Mouse (Mus musculus) adrenal gland, adult 18-20 months (tissue): ENCODE measurements at regions not wholly inside any gene's neighbourhood (a gene's known extent, or its start where the extent isn't known, plus 50 kb on each side); places are given as distances from the start of the nearest gene placed in this dataset.
"Not testable (repeated sequence)": the region's sequence is repeated elsewhere in the genome, so short reads cannot be mapped to it uniquely, and the experiment has no call there.

ENCODE experiments used
- DNase-seq, 2 experiments: peaks; one replicate each; pipeline ENCODE4 v3.0.0; 2021 to 2022; ENCODE audit warnings: low spot score in 2 of 2

DNA sequence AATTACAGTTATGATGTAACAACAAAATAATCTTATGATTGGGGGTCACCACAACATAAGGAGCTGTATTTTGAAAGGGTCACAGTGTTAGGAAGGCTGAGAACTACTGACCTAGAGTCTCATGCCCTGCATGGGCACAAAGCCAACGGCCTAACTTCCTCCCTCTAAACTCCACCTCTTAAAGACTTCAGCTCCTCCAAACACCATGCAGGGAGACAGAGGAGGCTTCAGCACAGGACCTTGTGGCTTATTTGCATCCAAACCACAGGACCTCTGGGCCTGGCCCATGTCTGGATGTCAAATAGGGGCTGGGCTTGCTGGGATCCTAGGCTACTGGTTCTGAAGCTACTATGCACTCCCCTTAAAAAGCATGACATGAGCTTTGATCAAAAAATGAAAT, 294.7 kb upstream of the Kdm8 start:
- no peak for DNase-seq

DNA sequence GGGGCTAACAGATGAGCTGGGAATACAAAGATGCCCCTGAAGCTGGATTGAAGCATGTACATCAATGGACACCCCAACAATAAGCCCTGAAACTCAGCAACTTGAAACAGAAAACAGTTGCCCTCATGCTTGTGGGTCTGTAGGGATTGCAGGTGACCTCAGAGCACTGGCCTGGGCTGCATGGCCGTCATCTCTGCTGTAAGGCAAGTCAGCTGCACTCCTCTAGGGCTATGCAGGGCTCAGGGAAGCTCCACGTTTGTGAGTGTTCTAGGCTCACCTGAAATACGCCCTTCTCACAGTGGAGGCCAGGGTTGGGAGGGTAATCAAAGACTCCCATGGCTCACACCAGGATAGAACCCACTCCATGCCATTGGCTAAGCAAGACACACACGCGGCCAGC, 292.2 kb upstream of the Kdm8 start:
- DNase-seq = no peak

DNA sequence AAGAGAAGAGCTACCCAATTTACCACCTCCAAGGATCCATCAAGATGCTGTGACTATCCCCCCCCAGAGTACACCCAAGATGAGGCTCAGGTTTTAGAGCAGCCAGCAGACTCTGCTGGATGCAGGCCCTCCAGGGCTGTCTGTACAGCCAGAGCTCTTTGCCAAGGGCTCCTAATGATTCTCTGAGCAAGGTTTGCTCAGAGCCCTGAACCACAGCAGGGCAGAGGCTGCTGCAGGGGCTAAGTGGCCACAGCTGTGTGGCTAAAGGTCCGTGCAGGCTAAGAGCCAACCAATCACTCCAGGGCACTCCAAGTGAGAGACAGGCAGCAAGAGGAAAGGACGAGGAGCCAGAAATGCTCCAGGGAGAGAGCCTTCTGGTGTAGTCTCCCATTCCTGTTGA, 289.2 kb upstream of the Kdm8 start:
- DNase-seq = no peak

DNA sequence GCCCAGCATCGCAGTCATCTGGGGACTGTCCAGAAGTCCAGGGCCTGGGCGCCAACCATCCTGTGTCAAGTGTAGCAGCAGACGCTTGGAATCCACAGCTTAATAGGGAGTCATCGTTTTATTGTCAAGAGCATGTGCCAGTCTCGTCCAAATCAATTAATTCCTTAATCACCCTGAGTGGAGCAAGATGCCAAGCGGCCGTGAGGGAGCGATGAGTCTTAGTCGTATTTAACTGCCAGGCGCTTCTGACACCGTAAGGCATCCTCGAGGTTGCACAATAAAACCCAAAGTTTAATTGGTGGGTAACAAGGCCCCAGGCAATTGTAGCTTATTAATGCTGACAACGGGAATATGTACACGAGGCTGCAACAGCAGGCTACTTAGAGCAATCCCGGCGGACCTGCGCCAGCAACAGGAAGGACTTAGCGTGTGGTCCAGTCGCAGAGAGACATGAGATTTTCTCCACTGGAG, 277.6 kb upstream of the Kdm8 start:
- no peak for DNase-seq

DNA sequence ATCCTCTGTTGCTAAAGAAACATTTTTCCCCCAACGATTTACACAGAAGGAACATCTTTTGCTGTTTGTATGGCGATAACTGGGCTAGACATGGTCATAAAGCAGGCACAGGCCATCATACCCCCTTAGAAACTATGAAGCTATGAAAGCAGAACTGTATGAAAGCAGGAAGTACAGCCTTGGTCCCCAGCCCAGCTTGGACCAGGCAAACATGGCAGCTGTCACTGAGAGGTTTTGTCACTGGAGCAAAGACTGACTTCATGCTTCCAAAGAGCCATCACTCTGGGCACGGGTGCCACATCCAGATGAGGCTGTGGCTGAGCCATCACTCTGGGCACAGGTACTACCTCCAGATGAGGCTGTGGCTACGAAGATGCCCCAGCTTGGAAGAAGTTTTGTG, 276.8 kb upstream of the Kdm8 start:
- no peak for DNase-seq

DNA sequence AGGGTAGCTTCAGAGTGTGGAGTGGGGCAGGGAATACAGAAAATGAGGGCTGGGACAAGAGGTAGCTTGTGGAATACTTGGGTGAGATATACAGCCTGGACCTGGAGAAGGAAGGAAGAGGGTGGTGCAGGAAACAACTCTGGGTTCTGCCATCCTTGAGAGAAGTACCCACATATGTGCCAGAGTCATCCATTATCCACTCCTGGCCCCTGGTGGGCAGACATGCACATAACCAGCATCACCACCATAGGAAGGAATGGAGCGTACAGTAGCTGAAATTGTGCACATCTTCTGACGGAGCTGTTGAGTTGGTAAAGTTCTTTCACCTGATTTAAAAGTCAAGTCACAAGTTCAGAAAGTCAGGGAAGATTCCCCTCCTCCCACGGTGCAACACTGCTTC, 262.9 kb upstream of the Kdm8 start:
- DNase-seq = no peak

DNA sequence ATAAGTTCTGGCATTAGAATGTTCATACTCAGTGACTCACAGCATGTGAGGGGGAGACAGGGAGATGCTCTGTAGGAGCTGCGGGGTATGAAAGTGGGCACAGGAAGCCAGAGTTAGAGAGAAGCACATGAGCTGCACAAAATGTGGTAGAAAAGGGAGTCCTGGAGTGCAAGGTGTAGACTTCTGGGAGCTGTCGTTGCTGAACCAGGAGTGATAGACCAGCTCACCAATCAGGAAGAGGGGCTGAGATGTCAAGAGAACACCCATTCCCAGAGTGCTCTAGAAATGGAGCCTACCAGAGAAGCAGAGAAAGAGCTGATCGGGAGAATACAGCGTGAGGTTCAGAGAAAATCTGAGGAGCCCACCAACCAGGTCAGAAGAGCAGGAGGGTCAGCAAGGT, 262.2 kb upstream of the Kdm8 start:
- no peak for DNase-seq

DNA sequence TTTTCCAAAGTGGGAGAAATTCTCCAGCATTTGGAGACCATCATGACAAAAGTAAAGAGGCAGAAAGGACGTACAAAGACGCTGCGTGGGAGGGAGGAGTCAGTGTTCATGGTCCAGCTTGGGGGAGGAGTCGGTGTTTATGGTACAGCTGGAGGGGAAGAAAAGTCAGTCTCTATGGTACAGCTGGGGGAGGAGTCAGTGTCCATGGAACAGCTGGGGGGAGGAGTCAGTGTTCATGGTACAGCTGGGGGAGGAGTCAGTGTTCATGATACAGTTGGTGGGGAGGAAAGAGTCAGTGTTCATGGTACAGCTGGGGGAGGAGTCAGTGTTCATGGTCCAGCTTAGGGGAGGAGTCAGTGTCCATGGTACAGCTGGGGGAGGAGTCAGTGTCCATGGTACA, 261.5 kb upstream of the Kdm8 start:
- DNase-seq = not testable (repeated sequence)

DNA sequence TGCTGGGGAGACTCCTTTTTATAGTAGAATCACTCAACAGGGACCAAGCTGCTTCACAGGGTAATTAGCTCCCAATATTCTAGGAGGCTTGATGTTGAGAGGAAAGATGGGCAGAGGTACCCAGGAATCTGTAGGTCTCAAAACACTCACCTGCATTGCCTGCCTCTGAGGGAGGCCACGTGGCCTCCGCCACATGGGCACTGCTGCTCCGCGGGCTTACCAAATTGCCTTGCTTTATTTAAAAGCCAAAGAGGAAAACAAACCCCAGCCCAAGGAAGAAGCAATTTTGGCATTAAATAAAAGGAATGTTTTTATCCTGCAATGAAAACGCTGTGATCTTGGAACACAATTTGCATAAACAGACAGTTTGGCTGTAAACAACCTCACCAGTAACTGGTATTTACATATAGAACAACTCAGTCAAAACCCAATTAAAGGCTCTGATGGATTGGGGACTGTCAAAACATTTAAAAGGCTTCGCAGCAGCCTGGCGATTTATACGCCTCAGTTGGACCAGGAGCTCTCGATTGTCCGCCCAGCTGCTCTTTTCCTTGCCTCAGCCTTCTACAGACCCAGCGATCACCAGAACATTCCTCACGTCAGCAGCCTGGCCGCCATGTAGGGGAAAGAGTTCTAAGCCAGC, 259.3 kb upstream of the Kdm8 start:
- no peak for DNase-seq

DNA sequence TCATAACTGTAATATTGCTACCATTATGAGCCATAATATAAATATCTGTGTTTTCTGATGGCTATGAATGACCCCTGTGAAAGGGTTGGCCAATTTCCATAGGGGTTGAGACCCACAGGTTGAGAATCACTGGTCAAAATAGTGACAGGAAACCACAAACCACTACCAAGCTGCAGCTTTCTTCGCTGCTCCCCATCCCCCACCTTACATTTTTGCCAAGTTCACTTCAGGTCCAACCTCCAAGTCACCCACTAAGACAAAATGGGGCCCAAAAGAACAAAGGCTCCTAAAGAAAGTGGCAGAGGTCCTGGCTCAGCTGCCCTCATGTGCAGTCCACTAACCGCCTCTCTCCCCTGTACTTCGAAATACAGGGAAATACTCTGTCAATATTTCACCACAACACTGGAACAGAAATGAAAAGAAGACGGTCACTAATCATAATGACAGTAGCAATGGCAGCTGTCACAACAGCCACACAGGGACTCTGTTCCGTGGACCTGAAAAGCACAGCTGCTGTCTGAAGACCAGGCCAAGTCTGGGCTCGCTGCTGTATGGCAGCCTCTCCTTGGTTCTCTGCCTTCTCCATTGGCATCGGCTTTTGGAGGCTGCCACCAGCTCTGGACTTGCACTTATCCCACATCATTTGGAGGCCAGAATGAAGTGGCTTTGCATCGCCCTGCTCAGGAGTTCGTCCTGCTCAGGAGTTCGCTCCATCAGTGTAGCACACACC, 257.3 kb upstream of the Kdm8 start:
- no peak for DNase-seq

DNA sequence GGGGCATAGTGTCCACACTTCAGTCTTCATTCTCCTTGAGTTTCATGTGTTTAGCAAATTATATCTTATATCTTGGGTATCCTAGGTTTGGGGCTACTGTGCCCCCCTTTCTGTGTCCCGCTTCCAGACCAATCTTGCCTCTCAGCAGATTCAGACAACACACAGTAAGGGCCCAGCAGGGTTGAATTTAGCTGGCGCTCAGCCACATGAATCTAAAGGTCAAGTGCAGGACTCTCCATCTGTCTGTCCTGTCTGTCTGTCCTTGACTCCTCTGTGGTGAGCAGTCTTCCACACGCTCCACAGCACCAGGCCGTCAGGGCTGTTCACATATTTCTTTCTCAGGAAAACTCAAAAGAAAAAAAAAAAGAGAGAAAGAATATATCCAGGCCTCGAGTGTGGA, 255.5 kb upstream of the Kdm8 start:
- peak; percentile 36 to 38 for DNase-seq

DNA sequence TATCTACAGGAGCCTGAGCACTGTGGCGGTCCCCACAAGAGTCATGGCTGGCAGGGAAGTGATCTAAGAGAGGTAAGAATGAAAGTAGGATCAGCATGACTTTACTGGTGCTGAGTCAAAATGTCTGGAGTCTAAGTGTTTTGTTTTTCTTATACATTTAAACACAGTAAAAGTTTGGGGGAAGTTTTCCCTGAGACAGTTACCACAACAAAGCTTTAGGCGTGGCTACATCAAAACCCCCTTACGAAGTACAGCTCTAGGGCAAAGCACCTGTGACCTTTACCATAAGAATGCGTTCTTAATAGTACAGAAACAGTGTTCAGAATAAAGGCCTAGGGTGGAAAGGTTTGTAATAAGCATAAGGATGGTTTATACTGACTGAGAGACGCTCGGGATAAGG, 254.4 kb upstream of the Kdm8 start:
- no peak for DNase-seq

DNA sequence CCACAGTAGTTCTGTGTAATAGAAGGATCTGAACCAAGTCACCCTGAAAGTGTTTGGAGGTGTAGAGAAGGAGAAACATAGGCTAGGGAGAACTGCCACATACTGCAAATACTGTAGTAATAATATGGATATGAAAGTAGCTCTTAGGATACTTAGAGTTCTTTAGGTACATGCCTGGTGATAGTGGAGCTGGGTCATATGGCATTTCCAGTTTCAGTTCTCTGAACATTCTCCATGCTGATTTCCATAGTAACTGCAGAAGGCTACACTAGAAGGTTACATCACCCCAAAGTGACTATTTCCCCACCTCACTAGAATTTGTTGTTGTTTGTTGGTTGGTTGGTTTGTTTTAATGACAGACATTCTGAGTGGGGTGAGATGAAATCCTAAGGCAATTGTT, 253.2 kb upstream of the Kdm8 start:
- DNase-seq = no peak

DNA sequence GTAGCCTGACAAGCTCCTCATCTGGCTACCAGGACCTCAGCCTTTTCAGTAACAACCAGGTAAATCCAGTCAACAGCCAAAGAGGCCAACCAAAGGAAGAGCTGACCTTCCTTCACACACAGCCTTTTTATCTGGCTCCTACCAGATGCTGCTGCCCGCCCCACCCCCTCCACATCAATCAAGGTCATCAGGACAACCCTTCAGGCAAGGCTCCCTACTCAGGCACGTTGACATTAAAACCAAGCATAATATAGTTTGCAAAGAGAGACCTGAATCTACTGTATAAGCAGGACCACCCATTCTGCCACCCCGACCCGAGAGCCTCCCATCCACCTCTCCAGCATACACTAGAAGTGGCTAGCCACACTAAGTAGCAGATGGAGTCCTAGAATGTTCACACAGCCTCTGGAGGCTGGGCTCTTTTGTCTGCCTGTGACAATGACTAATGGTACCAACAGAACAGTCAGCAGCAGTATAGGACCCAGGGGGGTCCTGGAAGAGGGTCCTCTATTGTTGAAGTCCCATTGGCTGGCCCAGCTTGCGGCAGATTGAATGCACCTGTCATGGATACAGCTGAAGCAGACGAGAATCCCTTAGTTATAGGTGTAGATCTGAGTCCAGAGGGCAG, 233.0 kb upstream of the Kdm8 start:
- DNase-seq = no peak

DNA sequence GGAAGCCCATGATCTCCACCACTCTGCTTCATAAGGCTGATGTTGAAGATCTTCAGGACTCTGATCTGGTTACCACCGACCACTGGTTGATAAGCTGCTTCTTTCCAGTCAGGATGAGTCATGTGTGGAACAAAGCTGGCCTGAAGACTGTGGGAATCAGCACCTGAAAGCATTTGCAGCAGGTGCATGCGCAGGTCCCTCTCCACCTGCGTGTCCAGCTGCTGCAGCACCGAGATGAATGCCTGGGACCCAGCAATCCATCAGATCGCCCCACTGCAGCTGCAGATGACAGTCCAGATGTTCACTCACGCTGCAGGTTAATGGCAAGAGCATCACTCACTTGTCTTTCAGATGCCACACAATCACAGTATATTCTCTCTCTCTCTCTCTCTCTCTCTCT, 230.4 kb upstream of the Kdm8 start:
- DNase-seq = no peak

DNA sequence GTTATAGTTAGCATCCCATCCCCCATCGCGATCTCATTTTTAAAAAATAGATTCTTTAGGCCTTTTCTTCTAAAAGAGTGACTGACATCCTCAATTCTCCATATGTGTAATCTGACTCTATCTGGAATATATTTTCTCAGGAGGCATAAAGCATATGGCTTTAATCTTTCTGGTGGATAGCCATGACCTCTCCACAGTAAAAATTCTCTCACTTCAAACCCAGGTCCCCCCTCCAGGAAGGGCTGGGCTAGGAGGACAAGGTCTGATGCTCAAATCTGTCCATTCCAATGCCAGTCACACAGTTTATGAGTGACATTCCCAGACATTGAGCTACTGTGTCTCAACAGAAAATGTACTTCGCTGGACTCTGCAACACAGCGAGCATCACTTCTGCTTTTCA, 226.8 kb upstream of the Kdm8 start:
- DNase-seq = no peak

DNA sequence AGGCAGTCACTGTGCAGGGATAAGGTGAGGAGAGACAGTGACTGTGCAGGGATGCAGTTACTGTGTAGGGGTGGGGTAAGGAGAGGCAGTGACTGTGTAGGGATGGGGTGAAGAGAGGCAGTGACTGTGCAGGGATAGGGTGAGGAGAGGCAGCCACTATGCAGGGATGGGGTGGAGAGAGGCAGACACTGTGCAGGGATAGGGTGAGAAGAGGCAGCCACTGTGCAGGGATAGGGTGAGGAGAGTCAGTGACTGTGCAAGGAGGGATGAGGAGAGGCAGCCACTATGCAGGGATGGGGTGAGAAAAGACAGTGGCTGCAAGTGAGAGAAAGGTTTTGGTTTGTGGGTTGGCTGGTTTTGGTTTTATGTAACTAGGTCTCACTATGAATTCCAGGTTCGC, 221.8 kb upstream of the Kdm8 start:
- DNase-seq = no peak

DNA sequence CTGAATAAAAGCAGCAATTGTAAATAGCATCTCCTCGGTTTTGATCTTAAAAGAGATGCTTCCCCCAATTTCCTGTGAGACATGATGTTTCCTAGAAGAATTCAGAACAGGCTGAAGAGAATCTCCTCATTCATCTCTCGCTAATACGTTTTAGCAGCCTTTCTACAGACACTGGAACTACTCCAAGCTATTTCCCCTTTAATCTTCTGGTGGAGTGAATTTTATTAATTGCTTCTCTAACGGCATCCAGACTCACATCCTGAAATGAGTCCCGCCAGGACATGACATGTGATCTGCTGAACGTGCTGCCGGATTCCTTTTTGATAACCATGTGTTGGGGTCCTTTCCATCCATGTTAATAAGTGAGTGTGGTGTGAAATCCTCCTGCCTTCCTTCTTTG, 209.6 kb upstream of the Kdm8 start:
- DNase-seq = no peak

DNA sequence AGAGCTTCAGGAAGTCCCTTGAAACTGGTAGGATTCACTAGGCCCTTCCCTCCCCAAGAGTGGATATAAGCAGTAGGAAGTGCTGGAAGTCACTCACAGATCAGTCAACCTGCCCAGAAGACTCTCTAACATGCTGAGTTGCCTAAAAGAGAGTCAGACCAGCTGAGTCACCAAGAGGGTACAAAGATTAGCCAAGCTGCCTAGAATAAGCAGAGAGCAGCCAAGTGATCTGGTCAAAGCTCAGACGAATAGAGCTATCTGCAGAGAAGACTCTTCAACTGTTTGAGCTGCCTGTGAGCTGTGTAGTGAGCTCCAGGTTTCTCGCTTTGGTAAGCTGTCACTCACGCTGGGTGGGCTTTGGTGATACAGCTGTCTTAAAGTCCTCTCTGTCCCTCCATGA, 207.4 kb upstream of the Kdm8 start:
- DNase-seq = no peak

DNA sequence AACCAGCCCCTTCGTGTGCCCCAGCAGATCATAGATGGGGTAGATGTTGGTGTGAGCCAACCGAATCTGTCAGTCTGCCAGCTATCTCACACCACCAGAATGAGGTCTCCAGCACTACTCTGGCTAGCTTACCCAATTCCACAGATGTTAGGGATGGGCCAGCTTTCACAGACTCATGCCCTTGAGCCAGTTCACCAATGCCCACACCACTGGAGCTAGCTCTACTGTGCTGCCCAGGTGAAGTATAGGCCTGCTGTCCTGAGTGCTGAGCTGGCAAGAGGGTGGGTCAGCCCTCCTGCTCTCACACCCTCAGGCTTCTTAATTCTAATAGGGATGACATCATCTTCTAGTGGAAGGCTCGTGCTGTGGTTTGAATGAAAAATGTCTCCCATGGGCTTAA, 201.5 kb upstream of the Kdm8 start:
- DNase-seq = no peak

DNA sequence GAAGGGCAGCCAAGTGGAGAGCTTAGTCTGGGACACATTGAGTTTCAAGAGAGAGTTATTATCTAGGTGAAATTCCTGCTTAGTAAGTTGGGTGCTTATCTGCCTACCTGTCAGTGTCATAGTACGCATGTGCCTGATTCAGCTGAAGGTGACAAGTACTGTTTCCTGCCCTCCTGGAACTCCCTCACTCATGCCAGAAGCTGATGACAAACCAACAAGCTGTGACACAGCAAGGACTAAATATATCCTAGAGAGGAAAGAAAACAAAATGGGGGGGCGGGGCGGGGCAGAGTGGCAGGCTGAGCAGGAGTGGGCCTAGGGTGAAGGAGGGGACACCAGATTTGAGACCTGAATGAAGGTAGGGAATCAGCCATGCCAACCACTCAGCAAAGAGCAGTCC, 196.1 kb upstream of the Kdm8 start:
- DNase-seq = no peak

DNA sequence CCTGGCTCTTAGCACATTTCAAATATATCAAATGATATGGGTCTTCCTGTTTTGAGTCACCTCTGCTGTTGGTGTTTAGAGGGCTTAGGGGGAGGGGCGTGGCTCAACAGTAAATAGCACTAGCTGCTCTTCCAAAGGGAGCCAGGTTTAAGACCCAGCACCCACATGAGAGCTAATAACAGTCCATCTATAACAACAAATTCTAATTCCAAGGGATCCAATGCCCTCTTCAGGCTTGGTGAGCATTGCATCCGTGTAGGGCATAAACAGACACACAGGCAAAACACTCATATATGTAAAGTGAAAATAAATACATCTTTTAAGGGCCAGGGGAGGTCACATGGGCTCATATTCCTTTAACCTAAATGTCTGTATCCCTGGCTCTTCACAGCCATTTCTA, 194.1 kb upstream of the Kdm8 start:
- DNase-seq = no peak
